Mouse (Mus musculus): ENCODE data around the gene Ubxn6. TPM values are rescaled to one million over a fixed set of nuclear protein-coding genes. Genes with fewer than 3 reads are reported as not detected.

The Ubxn6 gene
- total RNA-seq, 1 experiment: 34.8 TPM

- Histone ChIP-seq H3K9me3 (ENCODE audit: control insufficient read depth, insufficient read depth, low read depth, low read length) (no peaks in the 10 kb centered on the region), H3K4me1 (ENCODE audit: control insufficient read depth in 2 of 2, insufficient read depth in 2 of 2, low read length in 2 of 2, poor library complexity in 1 of 2) (peaks cover 2 to 5% of the 10 kb centered on the region in 2 experiments), H3K4me3 (ENCODE audit: insufficient read depth in 1 of 2, low read depth in 1 of 2, low read length in 2 of 2, poor library complexity in 1 of 2, severe bottlenecking in 1 of 2) (peak within 1 kb of the TSS; percentile 80 to 91), H3K27ac (ENCODE audit: insufficient read depth, low read depth, low read length, poor library complexity, severe bottlenecking) (peak within 1 kb of the TSS; percentile 51), H3K36me3 (ENCODE audit: control insufficient read depth, insufficient read depth, low read length, poor library complexity, severe bottlenecking) (peaks cover 15% of the 10 kb centered on the region), H3K9ac (ENCODE audit: insufficient read depth, low read depth, low read length, poor library complexity, severe bottlenecking) (peak within 1 kb of the TSS; percentile 97)
- peak; percentile 98 for TF ChIP-seq CHD2 (IDR thresholded peaks at IDR 0.05; ENCODE audit: low read depth, low read length)
- no peak for TF ChIP-seq ZNF384 (IDR thresholded peaks at IDR 0.05; ENCODE audit: low read depth, low read length)
- in situ Hi-C loops (cut with MboI; ENCODE audit: low sequenced_read_pairs in 2 of 2, unreplicated experiment in 2 of 2): no loop called here
- DNase-seq (ENCODE audit: low read depth, low spot score): peak; percentile 96
Measured at GRCm38 (mm10) chr17:56040030-56040856, 34.6 kb downstream of the Ubxn6 start, which contains the start of gene Chaf1a. TSS of gene Chaf1a (plus strand) at chr17:56040439.

DNA sequence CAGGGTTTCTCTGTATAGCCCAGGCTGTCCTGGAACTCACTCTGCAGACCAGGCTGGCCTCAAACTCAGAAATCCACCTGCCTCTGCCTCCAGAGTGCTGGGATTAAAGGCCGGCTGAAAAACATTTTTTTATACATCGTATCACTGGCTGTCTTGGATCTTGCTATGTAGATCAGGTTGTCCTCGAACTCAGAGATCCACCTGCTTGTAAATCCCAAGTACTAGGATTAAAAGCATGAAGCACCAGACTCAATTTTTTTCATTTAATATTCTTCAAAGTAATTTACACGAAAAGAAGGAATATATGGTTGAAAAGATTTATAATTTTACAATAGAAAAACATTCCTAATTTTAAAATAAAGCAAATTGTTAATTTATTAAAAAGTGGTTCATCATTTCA, 35.5 kb downstream of the Ubxn6 start:
- Histone ChIP-seq H3K4me1 (ENCODE audit: control insufficient read depth in 2 of 2, insufficient read depth in 2 of 2, low read length in 2 of 2, poor library complexity in 1 of 2) (peaks cover 2 to 12% of the 10 kb centered on the region in 2 experiments), H3K9ac (ENCODE audit: insufficient read depth, low read depth, low read length, poor library complexity, severe bottlenecking) (no peak overlapping the region), H3K9me3 (ENCODE audit: control insufficient read depth, insufficient read depth, low read depth, low read length) (no peaks in the 10 kb centered on the region), H3K27ac (ENCODE audit: insufficient read depth, low read depth, low read length, poor library complexity, severe bottlenecking) (no peak overlapping the region), H3K36me3 (ENCODE audit: control insufficient read depth, insufficient read depth, low read length, poor library complexity, severe bottlenecking) (peaks cover 18% of the 10 kb centered on the region), H3K4me3 (ENCODE audit: insufficient read depth in 1 of 2, low read depth in 1 of 2, low read length in 2 of 2, poor library complexity in 1 of 2, severe bottlenecking in 1 of 2) (peak overlapping the region in 1 of 2 experiments; percentile 74; a peak in 3 of 4 replicates)
- in situ Hi-C loops (cut with MboI; ENCODE audit: low sequenced_read_pairs in 2 of 2, unreplicated experiment in 2 of 2): no loop called here
- TF ChIP-seq ZC3H11A (IDR thresholded peaks at IDR 0.05; ENCODE audit: borderline replicate concordance, low read depth, low read length) (no peak), HCFC1 (IDR thresholded peaks at IDR 0.05; ENCODE audit: borderline replicate concordance, insufficient read depth, low read length) (no peak), CHD2 (IDR thresholded peaks at IDR 0.05; ENCODE audit: low read depth, low read length) (no peak), MAFK (IDR thresholded peaks at IDR 0.05; ENCODE audit: insufficient read depth, low read depth, low read length) (no peak), ZNF384 (IDR thresholded peaks at IDR 0.05; ENCODE audit: low read depth, low read length) (no peak)
- DNase-seq (ENCODE audit: low read depth, low spot score): no peak

- in situ Hi-C loops (cut with MboI; ENCODE audit: low sequenced_read_pairs in 2 of 2, unreplicated experiment in 2 of 2): no loop called here
- Histone ChIP-seq H3K4me3 (ENCODE audit: insufficient read depth in 1 of 2, low read depth in 1 of 2, low read length in 2 of 2, poor library complexity in 1 of 2, severe bottlenecking in 1 of 2) (no peak overlapping the region), H3K9me3 (ENCODE audit: control insufficient read depth, insufficient read depth, low read depth, low read length) (no peaks in the 10 kb centered on the region), H3K4me1 (ENCODE audit: control insufficient read depth in 2 of 2, insufficient read depth in 2 of 2, low read length in 2 of 2, poor library complexity in 1 of 2) (peaks cover 2 to 12% of the 10 kb centered on the region in 2 experiments), H3K9ac (ENCODE audit: insufficient read depth, low read depth, low read length, poor library complexity, severe bottlenecking) (0 out of 2 replicates have a peak overlapping the region, but pooled peaks have one; percentile 20), H3K36me3 (ENCODE audit: control insufficient read depth, insufficient read depth, low read length, poor library complexity, severe bottlenecking) (peaks cover 16% of the 10 kb centered on the region), H3K27ac (ENCODE audit: insufficient read depth, low read depth, low read length, poor library complexity, severe bottlenecking) (no peak overlapping the region)
- TF ChIP-seq CHD2 (IDR thresholded peaks at IDR 0.05; ENCODE audit: low read depth, low read length) (no peak), MAFK (IDR thresholded peaks at IDR 0.05; ENCODE audit: insufficient read depth, low read depth, low read length) (no peak), HCFC1 (IDR thresholded peaks at IDR 0.05; ENCODE audit: borderline replicate concordance, insufficient read depth, low read length) (no peak), ZC3H11A (IDR thresholded peaks at IDR 0.05; ENCODE audit: borderline replicate concordance, low read depth, low read length) (no peak), ZNF384 (IDR thresholded peaks at IDR 0.05; ENCODE audit: low read depth, low read length) (no peak)
- no peak for DNase-seq (ENCODE audit: low read depth, low spot score)
Measured at GRCm38 (mm10) chr17:56038583-56039261, 36.1 kb downstream of the Ubxn6 start.

GRCm38 (mm10) chr17:56036901-56037287, 37.9 kb downstream of the Ubxn6 start:
- Histone ChIP-seq H3K9ac (ENCODE audit: insufficient read depth, low read depth, low read length, poor library complexity, severe bottlenecking) (peak overlapping the region; percentile 60), H3K4me3 (ENCODE audit: insufficient read depth in 1 of 2, low read depth in 1 of 2, low read length in 2 of 2, poor library complexity in 1 of 2, severe bottlenecking in 1 of 2) (peak overlapping the region; percentile 58 to 62), H3K27ac (ENCODE audit: insufficient read depth, low read depth, low read length, poor library complexity, severe bottlenecking) (no peak overlapping the region), H3K36me3 (ENCODE audit: control insufficient read depth, insufficient read depth, low read length, poor library complexity, severe bottlenecking) (peaks cover 14% of the 10 kb centered on the region; the same call in 1 of the 2 replicates), H3K4me1 (ENCODE audit: control insufficient read depth in 2 of 2, insufficient read depth in 2 of 2, low read length in 2 of 2, poor library complexity in 1 of 2) (peaks cover 4 to 15% of the 10 kb centered on the region in 2 experiments), H3K9me3 (ENCODE audit: control insufficient read depth, insufficient read depth, low read depth, low read length) (no peaks in the 10 kb centered on the region)
- in situ Hi-C loops (cut with MboI; ENCODE audit: low sequenced_read_pairs in 2 of 2, unreplicated experiment in 2 of 2): no loop called here
- no peak for DNase-seq (ENCODE audit: low read depth, low spot score)
- TF ChIP-seq HCFC1 (IDR thresholded peaks at IDR 0.05; ENCODE audit: borderline replicate concordance, insufficient read depth, low read length) (no peak; the same call in 1 of the 2 replicates), MAFK (IDR thresholded peaks at IDR 0.05; ENCODE audit: insufficient read depth, low read depth, low read length) (no peak), ZC3H11A (IDR thresholded peaks at IDR 0.05; ENCODE audit: borderline replicate concordance, low read depth, low read length) (no peak), ZNF384 (IDR thresholded peaks at IDR 0.05; ENCODE audit: low read depth, low read length) (no peak), CHD2 (IDR thresholded peaks at IDR 0.05; ENCODE audit: low read depth, low read length) (no peak; the same call in 1 of the 2 replicates)

All from ES-E14 (cell line).